Mouse (Mus musculus) C2C12 (cell line): Measurements from ENCODE around the gene Mapk6.

Experiments
- CTCF ChIP-seq: IDR thresholded peaks from one replicate; pipeline ENCODE4 v1.5.1; 2011; ENCODE audit not compliant: control insufficient read depth, insufficient read depth, insufficient read length
- MAX ChIP-seq: IDR thresholded peaks from one replicate; pipeline ENCODE4 v1.6.1; 2011; ENCODE audit warnings: mild to moderate bottlenecking, control low read depth
- MYOG ChIP-seq: IDR thresholded peaks from one replicate; pipeline ENCODE4 v1.6.1; 2011; ENCODE audit not compliant: control insufficient read depth, insufficient read length; ENCODE audit errors: extremely low read depth
- USF1 ChIP-seq: IDR thresholded peaks from one replicate; pipeline ENCODE4 v1.6.1; 2011; ENCODE audit warnings: low read depth, mild to moderate bottlenecking, control low read depth, moderate library complexity

DNA sequence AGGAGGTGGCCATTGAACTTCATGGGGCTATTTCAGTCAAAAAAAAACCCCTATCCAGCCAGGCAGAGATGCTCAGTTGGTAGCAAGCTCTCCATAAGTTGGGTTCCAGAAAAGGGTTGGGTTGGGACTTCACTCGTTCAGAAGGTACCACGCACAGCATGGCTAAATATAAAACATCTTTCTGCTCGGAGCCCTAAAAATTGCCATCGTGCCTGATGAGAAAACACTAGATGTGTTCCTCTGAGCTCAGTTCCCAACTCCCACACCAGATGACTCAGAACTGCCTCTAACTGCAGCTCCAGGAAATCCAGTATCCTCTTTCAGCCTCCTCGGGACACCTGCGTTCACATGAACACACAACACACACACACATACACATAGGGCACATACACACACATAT, 71.8 kb downstream of the Mapk6 start:
- TF ChIP-seq MYOG = no peak
- TF ChIP-seq CTCF = no peak
- TF ChIP-seq USF1 = no peak
- no peak for TF ChIP-seq MAX
